In the genomic region with DNA sequence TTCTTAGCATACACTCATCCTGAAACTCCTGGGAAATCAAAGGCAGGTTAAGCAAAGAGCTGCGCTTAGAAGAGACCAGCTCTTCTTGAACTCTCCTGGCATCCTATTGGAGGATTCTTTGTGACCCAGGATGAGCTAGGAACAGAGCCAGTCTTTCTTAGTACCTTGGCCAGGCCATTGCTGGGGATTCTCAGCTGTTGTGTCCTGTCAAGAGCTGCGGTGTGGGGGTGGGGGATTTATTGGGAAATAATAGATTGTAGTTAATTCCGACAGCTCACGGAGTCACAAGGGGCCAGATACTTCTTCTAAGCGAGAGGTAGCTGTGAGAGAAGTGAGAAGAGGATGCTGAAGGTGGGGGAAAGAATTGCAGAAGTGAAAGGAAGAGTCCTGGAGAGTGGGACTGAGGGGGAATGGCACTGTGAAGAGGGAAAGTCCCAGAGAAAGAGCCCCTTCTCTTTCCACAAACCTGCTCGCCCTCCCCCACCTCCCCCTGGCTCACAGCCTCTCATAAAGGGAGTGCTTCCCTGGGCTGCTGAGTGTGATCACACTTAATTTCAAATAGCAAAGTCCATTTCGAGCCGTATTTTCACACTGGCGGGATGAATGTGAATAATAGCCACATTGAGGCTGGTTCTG, we compare ENCODE assay signal across 16 mouse cellular contexts.
DNase-seq lines count a peak whose midpoint lies in the region; ATAC-seq and TF ChIP-seq lines count a peak whose summit lies in the region.
"Had no signal": no experiment of that assay in that cellular context is flagged by ENCODE, and none has a peak within 500 bp of the region (broad histone marks: within the 10 kb centered on the region; RNA-seq: fewer than 3 reads in every experiment).

No protein-coding gene starts in this region.

- H3K9ac ChIP-seq in forebrain, embryonic 11.5 days (ENCODE audit: low read length): no peak overlapping the region
- H3K9ac ChIP-seq in midbrain, embryonic 13.5 days (replicated peaks): no peak overlapping the region
- H3K9ac ChIP-seq in midbrain, embryonic 15.5 days: no peak overlapping the region
- H3K9ac ChIP-seq: intestine, embryonic 15.5 days; neural tube, embryonic 12.5 days; stomach, embryonic 15.5 days had no signal

- no peak for DNase-seq in forebrain, embryonic 10.5 days (ENCODE audit: extremely low spot score, low spot score)
- DNase-seq in forebrain, embryonic 11.5 days (ENCODE audit: low spot score): no peak
- no peak for DNase-seq in adrenal gland, postnatal 36 days
- no peak for DNase-seq in layer of hippocampus, postnatal 10 days (ENCODE audit: low spot score in 2 of 2)
- DNase-seq: cerebellum, postnatal 25 days; left cerebral cortex, postnatal 4 days; retina, postnatal 1 day; thymus, postnatal 25 days had no signal

- no peak for TF ChIP-seq POLR2A in myocyte (IDR thresholded peaks at IDR 0.05; ENCODE audit: insufficient read length, low read depth)

- H3K4me3 ChIP-seq in forebrain, embryonic 10.5 days: no peak overlapping the region
- H3K4me3 ChIP-seq in forebrain, embryonic 11.5 days (ENCODE audit: low read depth, low read length): no peak overlapping the region
- H3K4me3 ChIP-seq in midbrain, embryonic 13.5 days (replicated peaks): no peak overlapping the region
- H3K4me3 ChIP-seq in midbrain, embryonic 15.5 days: no peak overlapping the region
- H3K4me3 ChIP-seq in myocyte: no peak overlapping the region
- H3K4me3 ChIP-seq: erythroblast, embryonic 14.5 days; intestine, embryonic 15.5 days; neural tube, embryonic 12.5 days; stomach, embryonic 15.5 days had no signal

- H3K27ac ChIP-seq in forebrain, embryonic 10.5 days: peak overlapping the region; percentile 20; the same call in 1 of the 2 replicates
- H3K27ac ChIP-seq in forebrain, embryonic 11.5 days (ENCODE audit: low read depth, low read length): no peak overlapping the region
- no peak overlapping the region for H3K27ac ChIP-seq in midbrain, embryonic 13.5 days
- H3K27ac ChIP-seq in midbrain, embryonic 15.5 days: no peak overlapping the region
- H3K27ac ChIP-seq: intestine, embryonic 15.5 days; neural tube, embryonic 12.5 days; stomach, embryonic 15.5 days had no signal

- H3K27me3 ChIP-seq in forebrain, embryonic 10.5 days (ENCODE audit: poor library complexity, severe bottlenecking): no peaks in the 10 kb centered on the region
- no peaks in the 10 kb centered on the region for H3K27me3 ChIP-seq in forebrain, embryonic 11.5 days (ENCODE audit: control insufficient read depth, insufficient read depth, low read length)
- H3K27me3 ChIP-seq in midbrain, embryonic 13.5 days: no peaks in the 10 kb centered on the region
- no peaks in the 10 kb centered on the region for H3K27me3 ChIP-seq in midbrain, embryonic 15.5 days (replicated peaks)
- no peaks in the 10 kb centered on the region for H3K27me3 ChIP-seq in myocyte (ENCODE audit: control insufficient read depth, insufficient read depth, insufficient read length)
- H3K27me3 ChIP-seq: intestine, embryonic 15.5 days; neural tube, embryonic 12.5 days; stomach, embryonic 15.5 days had no signal

- ATAC-seq in forebrain, embryonic 11.5 days (replicated peaks; ENCODE audit: low FRiP score): no peak
- ATAC-seq in midbrain, embryonic 13.5 days: 0 out of 2 replicates have a peak, but pooled peaks have one; percentile 34
- no peak for ATAC-seq in midbrain, embryonic 15.5 days (replicated peaks)
- ATAC-seq in granulocyte monocyte progenitor cell, adult 5-6 weeks (replicated peaks; ENCODE audit: poor library complexity, severe bottlenecking): peak; percentile 89
- ATAC-seq: intestine, embryonic 15.5 days had no signal

- no peaks in the 10 kb centered on the region for H3K9me3 ChIP-seq in forebrain, embryonic 10.5 days
- H3K9me3 ChIP-seq in forebrain, embryonic 11.5 days (ENCODE audit: control insufficient read depth, low read length): no peaks in the 10 kb centered on the region
- no peaks in the 10 kb centered on the region for H3K9me3 ChIP-seq in midbrain, embryonic 13.5 days
- no peaks in the 10 kb centered on the region for H3K9me3 ChIP-seq in midbrain, embryonic 15.5 days
- H3K9me3 ChIP-seq: intestine, embryonic 15.5 days; neural tube, embryonic 12.5 days; stomach, embryonic 15.5 days had no signal

- WGBS in forebrain, embryonic 10.5 days: 82% methylated on average over 9 of the region's 9 CpGs
- WGBS in forebrain, embryonic 11.5 days: 73% methylated on average over 9 of the region's 9 CpGs
- 67% methylated on average over 9 of the region's 9 CpGs for WGBS in midbrain, embryonic 13.5 days
- 74% methylated on average over 9 of the region's 9 CpGs for WGBS in midbrain, embryonic 15.5 days

- H3K36me3 ChIP-seq in forebrain, embryonic 10.5 days (replicated peaks): no peaks in the 10 kb centered on the region
- no peaks in the 10 kb centered on the region for H3K36me3 ChIP-seq in forebrain, embryonic 11.5 days (ENCODE audit: control insufficient read depth, insufficient read depth, low read length)
- no peaks in the 10 kb centered on the region for H3K36me3 ChIP-seq in midbrain, embryonic 13.5 days
- no peaks in the 10 kb centered on the region for H3K36me3 ChIP-seq in midbrain, embryonic 15.5 days (replicated peaks)
- no peaks in the 10 kb centered on the region for H3K36me3 ChIP-seq in myocyte (ENCODE audit: control insufficient read depth, insufficient read depth)
- H3K36me3 ChIP-seq: intestine, embryonic 15.5 days; neural tube, embryonic 12.5 days; stomach, embryonic 15.5 days had no signal

- peaks cover 33% of the 10 kb centered on the region for H3K4me1 ChIP-seq in forebrain, embryonic 10.5 days
- peaks cover 5% of the 10 kb centered on the region; the same call in 1 of the 2 replicates for H3K4me1 ChIP-seq in forebrain, embryonic 11.5 days (replicated peaks; ENCODE audit: control insufficient read depth, insufficient read depth, low read length)
- H3K4me1 ChIP-seq in midbrain, embryonic 13.5 days (replicated peaks): peaks cover 18% of the 10 kb centered on the region
- H3K4me1 ChIP-seq in midbrain, embryonic 15.5 days: peaks cover 6% of the 10 kb centered on the region; the same call in 1 of the 2 replicates

- no peak overlapping the region for H3ac ChIP-seq in myocyte (ENCODE audit: control insufficient read depth, insufficient read length)

- H3K4me2 ChIP-seq in forebrain, embryonic 11.5 days (ENCODE audit: low read depth, low read length, severe bottlenecking): no peak overlapping the region
- no peak overlapping the region for H3K4me2 ChIP-seq in midbrain, embryonic 13.5 days (replicated peaks)
- H3K4me2 ChIP-seq in midbrain, embryonic 15.5 days: no peak overlapping the region
- peak overlapping the region; percentile 52 for H3K4me2 ChIP-seq in myocyte (ENCODE audit: low read depth)
- H3K4me2 ChIP-seq: intestine, embryonic 15.5 days; neural tube, embryonic 12.5 days; stomach, embryonic 15.5 days had no signal

- H3K79me2 ChIP-seq in myocyte (ENCODE audit: control insufficient read depth, insufficient read depth): no peaks in the 10 kb centered on the region

TF ChIP-seq in myocyte, 11 proteins besides CTCF, POLR2A, EP300 and RAD21:
- TF ChIP-seq TCF3 (IDR thresholded peaks at IDR 0.05; ENCODE audit: insufficient read length, low read depth): peak; percentile 13
- 0 out of 2 replicates have a peak, but pooled peaks have one; percentile 18 for TF ChIP-seq CEBPB (IDR thresholded peaks at IDR 0.05; ENCODE audit: insufficient read depth, poor library complexity, severe bottlenecking)
- peak; percentile 95 to 96 (median 95) for TF ChIP-seq MYOD1 (IDR thresholded peaks at IDR 0.05; ENCODE audit: control insufficient read depth in 1 of 3, insufficient read length in 2 of 3, low read depth in 2 of 3)
- peak; percentile 71 for TF ChIP-seq TCF12 (IDR thresholded peaks at IDR 0.05; ENCODE audit: insufficient read depth, poor library complexity, severe bottlenecking)
- peak in 1 of 3 experiments; percentile 40 for TF ChIP-seq MYOG (IDR thresholded peaks at IDR 0.05; ENCODE audit: control insufficient read depth in 1 of 3, insufficient read depth in 1 of 3, insufficient read length in 2 of 3, low read depth in 2 of 3)
- TF ChIP-seq E2F4 (IDR thresholded peaks at IDR 0.05; ENCODE audit: insufficient read depth): no peak

Comparison
In these comparisons a context has a peak if more than half of its experiments do, and no peak if none do; other contexts are left out.
1. ATAC-seq: peak in midbrain, embryonic 13.5 days (single experiment) and granulocyte monocyte progenitor cell, adult 5-6 weeks (single experiment); none in forebrain, embryonic 11.5 days (single experiment) and midbrain, embryonic 15.5 days (single experiment).